Mouse (Mus musculus) thymus, adult 2 months (tissue): ENCODE measurements around the gene Mypop.

Experiments
- CTCF ChIP-seq: fragments of 200-500 bp; IDR thresholded peaks from 2 replicates; pipeline ENCODE4 v1.5.1; 2012; ENCODE audit warnings: mild to moderate bottlenecking, control low read depth, low read length, moderate library complexity, borderline replicate concordance; ENCODE audit not compliant: control insufficient read depth, poor library complexity, insufficient read depth; ENCODE audit errors: extremely low read depth
- POLR2A ChIP-seq: fragments of 200-500 bp; IDR thresholded peaks from 2 replicates; pipeline ENCODE4 v1.6.1; 2012; ENCODE audit warnings: mild to moderate bottlenecking, low read length, control low read depth, moderate library complexity; ENCODE audit not compliant: control insufficient read depth, poor library complexity, insufficient read depth; ENCODE audit errors: extremely low read depth

DNA sequence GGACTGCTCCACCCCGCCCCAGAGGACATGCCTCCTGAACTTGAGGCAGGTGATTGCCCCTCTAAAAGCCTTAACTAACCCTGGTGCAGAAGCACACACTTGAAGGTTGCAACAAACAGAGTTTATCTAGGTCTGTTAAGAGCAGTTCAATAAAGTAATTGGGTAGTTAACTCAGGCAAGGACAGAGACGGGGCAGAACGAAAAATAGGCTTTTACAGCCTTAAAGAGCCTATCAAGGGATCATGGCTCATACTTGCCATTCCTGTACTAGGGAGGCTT lies 10.7 kb downstream of the Mypop start:
- TF ChIP-seq POLR2A = no peak
- TF ChIP-seq CTCF = no peak
